Mouse (Mus musculus) megakaryocyte, embryonic 14.5 days (primary cell): ENCODE data around the gene Elavl1. TPM values are rescaled to one million over a fixed set of nuclear protein-coding genes. Genes with fewer than 3 reads are reported as not detected.
"Not testable (repeated sequence)": the region's sequence is repeated elsewhere in the genome, so short reads cannot be mapped to it uniquely, and the experiment has no call there.

Experiments used
- H3K27me3 ChIP-seq: replicated peaks from 2 replicates; pipeline ENCODE3; 2012; ENCODE audit warnings: inconsistent platforms
- H3K36me3 ChIP-seq: replicated peaks from 2 replicates; pipeline ENCODE3; 2012; ENCODE audit warnings: low read length, inconsistent platforms, mixed read lengths
- H3K4me1 ChIP-seq: 2 replicates; pipeline ENCODE4 v1.6.1; 2012; ENCODE audit warnings: inconsistent platforms
- H3K4me3 ChIP-seq: replicated peaks from 2 replicates; pipeline ENCODE3; 2012; ENCODE audit warnings: moderate library complexity, mild to moderate bottlenecking, inconsistent platforms
- H3K9me3 ChIP-seq: 2 replicates; pipeline ENCODE4 v1.6.1; 2012; ENCODE audit warnings: inconsistent platforms
- FLI1 ChIP-seq: IDR thresholded peaks from 2 replicates; pipeline ENCODE4 v1.6.1; 2012; ENCODE audit warnings: low read length, inconsistent platforms, mixed read lengths
- GATA1 ChIP-seq: IDR thresholded peaks from 3 replicates; pipeline ENCODE4 v1.6.1; 2012; ENCODE audit warnings: mixed read lengths, low read length, inconsistent platforms, borderline replicate concordance
- polyA plus RNA-seq: library from polyadenylated mRNA; stranded (reverse); fragments of >175 nt; gene quantifications from 2 replicates; pipeline ENCODE4 v1.2.3, GENCODE M21; 2012; ENCODE audit warnings: low replicate concordance; ENCODE audit not compliant: insufficient read depth

Elavl1 gene
- polyA plus RNA-seq, 1 experiment: 41.2 TPM

DNA sequence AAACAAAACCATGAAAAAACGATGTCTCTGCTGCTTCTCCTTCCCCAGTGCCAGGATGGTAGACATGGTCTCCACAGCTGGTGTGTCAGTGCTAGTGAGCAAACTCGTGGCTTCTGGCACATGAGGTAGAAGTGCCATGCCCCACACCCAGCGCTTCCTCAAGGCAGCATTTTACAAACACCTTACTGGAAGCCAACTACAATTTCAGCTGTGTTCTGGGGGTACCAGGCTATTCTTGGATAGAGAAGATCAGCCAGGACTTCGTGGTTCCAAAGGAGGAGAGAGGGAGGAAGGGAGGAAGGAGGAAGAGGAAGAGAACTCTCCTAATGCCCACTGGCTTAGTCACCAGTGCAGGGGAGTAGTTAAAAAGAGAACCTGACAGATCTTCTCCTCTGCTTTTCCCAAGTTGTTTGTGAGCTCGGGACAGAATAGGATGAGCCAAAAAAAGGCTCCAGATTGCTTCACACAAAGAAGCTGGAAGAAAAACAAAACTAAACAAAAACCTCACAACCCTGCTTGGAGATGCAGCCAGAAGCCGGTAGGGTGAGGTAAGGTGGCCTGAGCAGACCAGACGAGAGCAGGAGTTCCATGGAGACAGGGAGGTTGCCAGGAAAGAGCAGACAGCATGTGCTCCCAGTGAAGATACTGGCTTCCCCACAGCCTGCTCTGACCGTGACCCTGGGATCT is 62.0 kb downstream of the Elavl1 start:
- TF ChIP-seq GATA1 (no peak), FLI1 (no peak)
- Histone ChIP-seq H3K27me3 (no peaks in the 10 kb centered on the region), H3K4me3 (no peak overlapping the region), H3K36me3 (peaks cover 91% of the 10 kb centered on the region), H3K4me1 (peaks cover 42% of the 10 kb centered on the region), H3K9me3 (no peaks in the 10 kb centered on the region)

DNA sequence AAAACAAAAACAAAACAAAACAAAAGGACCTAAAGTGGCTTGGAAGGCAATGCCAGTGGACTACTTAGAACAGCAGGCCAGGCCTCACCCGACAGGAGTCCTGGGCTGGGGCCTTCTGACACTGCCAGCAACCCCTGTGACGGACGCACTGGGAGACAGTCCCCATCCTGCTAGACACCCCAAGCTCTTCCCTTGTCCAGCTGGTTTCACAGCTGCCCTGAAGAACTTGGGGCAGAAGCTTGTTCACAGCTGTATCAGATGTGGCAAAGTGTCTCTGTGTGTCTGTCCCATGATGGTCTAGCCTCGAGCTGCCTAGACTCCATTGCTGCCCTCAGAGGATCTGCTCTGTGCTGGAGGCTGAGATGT is 65.4 kb downstream of the Elavl1 start:
- peaks cover 81% of the 10 kb centered on the region for H3K36me3 ChIP-seq
- no peak overlapping the region for H3K4me3 ChIP-seq
- peaks cover 46% of the 10 kb centered on the region for H3K4me1 ChIP-seq

DNA sequence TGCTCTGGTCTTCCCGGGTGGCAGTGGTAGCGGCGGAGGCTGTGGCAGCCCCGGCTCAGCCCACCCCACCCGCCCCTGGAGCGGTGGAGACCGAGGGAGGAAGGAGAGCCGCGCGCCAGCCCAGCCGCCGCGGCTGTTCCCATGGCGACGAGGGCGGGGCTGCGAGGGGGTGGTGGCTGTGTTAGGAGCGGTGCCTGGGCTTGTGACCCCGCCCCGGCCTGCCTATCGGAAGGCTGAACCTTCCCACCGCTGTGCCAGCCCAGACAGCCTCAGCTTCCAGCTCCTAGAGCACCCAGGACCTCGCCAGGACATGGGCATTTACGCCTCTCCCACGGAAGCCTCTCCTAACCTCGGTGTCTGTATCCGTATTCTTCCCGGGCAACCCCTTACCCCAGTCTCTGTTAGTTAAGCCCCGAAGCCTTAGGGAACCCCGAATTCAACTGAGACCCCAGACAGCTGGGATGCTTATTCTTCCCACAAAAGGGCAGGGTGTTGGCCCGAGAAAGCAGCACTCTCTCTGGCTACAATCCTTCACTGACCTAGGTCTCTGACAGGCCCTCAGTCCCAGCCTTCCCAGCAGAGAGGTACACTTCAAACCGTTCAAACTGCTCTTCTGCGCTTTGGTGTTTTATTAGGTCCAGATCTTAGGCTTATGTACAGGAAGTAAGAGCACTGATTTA is 65.9 kb downstream of the Elavl1 start, which contains the start of gene Ctxn1:
Gene Ctxn1, minus strand, starts transcription at position 150 of the 680 bp plus-strand sequence.
- no peak for TF ChIP-seq FLI1
- TF ChIP-seq GATA1: no peak
- Histone ChIP-seq H3K9me3 (no peaks in the 10 kb centered on the region), H3K4me1 (peaks cover 47% of the 10 kb centered on the region), H3K36me3 (peaks cover 81% of the 10 kb centered on the region), H3K4me3 (peak within 1 kb of the TSS; percentile 94), H3K27me3 (no peaks in the 10 kb centered on the region)

More for the DNA sequence above, 65.4 kb downstream of the Elavl1 start:
- H3K27me3 ChIP-seq: no peaks in the 10 kb centered on the region
- H3K9me3 ChIP-seq: no peaks in the 10 kb centered on the region
- no peak for TF ChIP-seq GATA1
- TF ChIP-seq FLI1: no peak

DNA sequence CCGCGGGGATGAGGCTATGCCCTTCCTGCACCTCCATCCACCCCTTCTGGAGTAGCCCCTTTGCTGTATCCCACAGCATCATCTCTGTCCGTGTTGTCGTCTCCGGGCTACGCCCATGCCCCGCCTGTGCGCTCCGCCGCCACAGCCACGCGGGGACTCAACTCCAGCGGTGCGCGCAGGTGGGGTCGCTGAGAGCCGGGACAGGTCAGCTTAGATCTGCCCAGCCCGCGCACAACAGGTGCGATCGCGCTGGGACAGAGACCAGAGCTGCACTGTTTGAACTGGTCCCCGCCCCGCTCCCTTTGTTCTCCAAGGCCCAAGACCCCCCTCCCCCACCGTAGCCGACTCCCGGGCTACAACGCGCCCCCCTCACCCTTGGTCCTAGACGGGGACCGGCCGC is 66.5 kb downstream of the Elavl1 start:
- no peaks in the 10 kb centered on the region for H3K9me3 ChIP-seq
- peaks cover 49% of the 10 kb centered on the region for H3K4me1 ChIP-seq
- TF ChIP-seq FLI1: no peak
- no peak for TF ChIP-seq GATA1
- H3K36me3 ChIP-seq: peaks cover 77% of the 10 kb centered on the region
- H3K4me3 ChIP-seq: peak overlapping the region; percentile 94
- no peaks in the 10 kb centered on the region for H3K27me3 ChIP-seq

DNA sequence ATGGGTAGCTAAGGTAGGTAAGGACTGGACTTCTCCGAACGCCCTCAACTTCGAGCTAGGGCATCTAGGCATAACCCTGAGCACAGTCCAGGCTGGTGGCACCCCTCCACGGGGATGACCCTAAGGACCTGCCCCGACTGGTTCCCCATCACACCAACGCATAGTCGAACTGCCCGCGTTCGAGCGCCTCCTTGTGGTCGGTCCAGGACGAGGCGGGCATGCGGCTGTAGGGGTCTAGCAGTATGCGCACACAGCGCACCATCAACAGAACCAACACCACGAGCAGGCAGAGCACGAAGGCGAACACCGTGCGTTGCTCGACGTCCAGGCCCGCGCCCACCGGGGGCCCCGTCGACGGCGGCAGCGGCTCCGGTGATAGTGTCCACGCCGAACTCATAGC is 67.0 kb downstream of the Elavl1 start:
- Histone ChIP-seq H3K4me1 (peaks cover 49% of the 10 kb centered on the region), H3K27me3 (no peaks in the 10 kb centered on the region), H3K9me3 (no peaks in the 10 kb centered on the region), H3K36me3 (peaks cover 73% of the 10 kb centered on the region), H3K4me3 (peak overlapping the region; percentile 94)
- TF ChIP-seq FLI1 (no peak), GATA1 (no peak)

DNA sequence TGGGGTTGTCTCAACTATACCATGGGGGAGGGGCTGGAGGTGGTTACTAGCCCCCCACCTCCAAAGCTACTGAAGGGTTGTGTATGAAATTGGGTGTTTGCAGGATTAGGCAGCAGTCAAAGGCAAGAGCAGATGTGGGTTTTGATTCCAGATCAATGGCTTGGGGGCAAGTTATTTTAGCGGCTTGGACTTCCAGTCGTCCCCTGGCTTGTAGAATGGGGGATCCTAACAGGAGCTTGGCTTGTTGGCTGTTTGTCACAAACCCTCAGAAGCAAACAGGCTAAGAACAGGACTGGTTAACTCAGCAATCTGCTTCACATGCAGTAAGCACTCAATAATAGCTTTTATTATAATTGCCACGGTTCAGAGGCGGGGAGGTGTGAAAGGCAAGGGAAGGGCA is 67.9 kb downstream of the Elavl1 start:
- no peak overlapping the region for H3K4me3 ChIP-seq
- peaks cover 64% of the 10 kb centered on the region for H3K36me3 ChIP-seq
- H3K9me3 ChIP-seq: no peaks in the 10 kb centered on the region
- no peaks in the 10 kb centered on the region for H3K27me3 ChIP-seq
- TF ChIP-seq GATA1 (no peak), FLI1 (no peak)
- peaks cover 46% of the 10 kb centered on the region for H3K4me1 ChIP-seq

DNA sequence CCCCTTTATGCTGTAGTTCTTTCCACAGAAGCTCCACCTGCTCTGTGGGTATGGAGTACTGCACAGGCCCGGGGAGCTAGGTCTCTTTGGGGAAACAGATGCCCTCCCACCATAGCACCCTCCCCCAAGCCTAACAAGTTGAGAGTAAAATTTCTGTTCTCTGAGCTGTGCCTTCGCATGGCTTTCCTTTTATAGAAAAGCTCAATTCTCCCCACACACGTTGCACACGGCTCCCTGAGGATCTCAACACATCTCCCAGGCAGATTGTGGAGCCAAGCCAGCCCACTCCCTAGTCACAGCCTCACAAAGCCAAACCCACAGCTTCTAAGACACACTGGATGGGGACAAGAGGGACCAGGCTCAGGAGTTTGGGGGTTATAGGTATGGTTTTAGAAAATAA is 68.3 kb downstream of the Elavl1 start:
- H3K27me3 ChIP-seq: no peaks in the 10 kb centered on the region
- no peak overlapping the region for H3K4me3 ChIP-seq
- peaks cover 60% of the 10 kb centered on the region for H3K36me3 ChIP-seq
- TF ChIP-seq FLI1 (no peak), GATA1 (no peak)
- no peaks in the 10 kb centered on the region for H3K9me3 ChIP-seq
- peaks cover 49% of the 10 kb centered on the region for H3K4me1 ChIP-seq

DNA sequence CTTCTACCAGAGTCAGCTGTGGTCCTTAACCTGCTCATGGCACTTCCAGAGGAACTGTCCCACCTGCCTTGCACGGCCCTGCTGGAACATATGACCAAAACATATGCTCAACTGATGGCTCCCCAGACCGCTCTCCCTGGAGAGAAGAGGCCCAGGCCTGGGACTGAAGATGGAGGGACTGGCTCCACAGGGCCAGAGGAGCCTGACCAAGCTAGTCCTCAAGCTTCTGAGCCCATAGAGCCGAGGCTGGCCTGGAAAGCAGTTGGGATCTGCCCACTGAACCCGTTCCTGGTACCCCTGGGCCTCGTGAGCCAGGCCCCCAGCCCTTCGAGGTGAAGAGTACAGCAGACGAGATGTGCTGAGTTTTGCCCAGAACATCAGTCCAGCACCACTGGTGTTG is 69.7 kb downstream of the Elavl1 start:
- not testable (repeated sequence) for H3K9me3 ChIP-seq, H3K4me3 ChIP-seq, H3K27me3 ChIP-seq
- peaks cover 46% of the 10 kb centered on the region for H3K36me3 ChIP-seq
- peaks cover 59% of the 10 kb centered on the region for H3K4me1 ChIP-seq

DNA sequence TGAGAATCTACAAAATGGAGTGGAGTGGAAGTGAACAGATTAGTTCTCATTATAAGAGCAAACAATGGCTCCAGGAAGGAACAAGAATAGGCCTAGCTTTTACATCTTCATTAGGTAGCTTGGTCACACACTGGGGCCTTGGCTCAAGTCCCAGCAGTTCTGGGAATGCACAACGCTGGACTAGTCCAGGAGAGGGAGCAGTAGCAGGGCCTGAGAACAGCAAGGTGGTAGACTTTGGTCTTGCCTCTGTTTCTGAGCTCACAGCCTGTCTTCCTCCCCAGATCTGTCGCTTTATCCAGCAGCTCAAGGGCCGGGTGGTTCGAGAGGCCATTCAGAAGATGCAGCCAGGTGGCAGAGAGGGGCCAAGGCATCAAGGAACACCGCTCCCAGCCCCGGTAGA is 71.2 kb downstream of the Elavl1 start:
- Histone ChIP-seq H3K9me3 (no peaks in the 10 kb centered on the region), H3K27me3 (no peaks in the 10 kb centered on the region), H3K36me3 (peaks cover 48% of the 10 kb centered on the region), H3K4me1 (peaks cover 49% of the 10 kb centered on the region), H3K4me3 (peak overlapping the region; percentile 96)
- TF ChIP-seq FLI1 (no peak), GATA1 (no peak)
